Mouse (Mus musculus) erythroid progenitor cell, adult 5-6 weeks (primary cell): Measurements from ENCODE around the gene Myh10. TPM values are rescaled to one million over a fixed set of nuclear protein-coding genes. Genes with fewer than 3 reads are reported as not detected.

Experiments used
- ATAC-seq: replicated peaks from 2 replicates; pipeline ENCODE4 v1.8.0; 2016; ENCODE audit warnings: moderate number of reproducible peaks, mild to moderate bottlenecking, moderate TSS enrichment, inconsistent platforms; ENCODE audit not compliant: poor library complexity, low FRiP score, severe bottlenecking
- total RNA-seq, 2 experiments: library from RNA; stranded (forward) in 1 of 2; stranded (reverse) in 1 of 2; fragments of 150-400 nt in 1 of 2; fragments of 186-747, 209-891 nt in 1 of 2; gene quantifications; 2 replicates each; pipeline versions ENCODE4 v1.2.3 to v1.2.4; 2015 to 2017; ENCODE audit warnings: low replicate concordance in 2 of 2

The Myh10 gene
- 89.7 and 97.3 TPM in 2 replicates for total RNA-seq (2015; ENCODE audit: low replicate concordance)
- 76.2 and 81.0 TPM in 2 replicates for total RNA-seq (2017; ENCODE audit: low replicate concordance)

GRCm38 (mm10) chr11:68691321-68692009 lies at the start of gene Myh10:
Gene Myh10 (plus strand): TSS chr11:68691559.
- ATAC-seq, result peak; percentile 95

GRCm38 (mm10) chr11:68644781-68645180 lies 46.6 kb upstream of the Myh10 start:
- no peak for ATAC-seq

- no peak for ATAC-seq
These were observed 43.6 kb upstream of the Myh10 start for GRCm38 (mm10) chr11:68647808-68648207.

DNA sequence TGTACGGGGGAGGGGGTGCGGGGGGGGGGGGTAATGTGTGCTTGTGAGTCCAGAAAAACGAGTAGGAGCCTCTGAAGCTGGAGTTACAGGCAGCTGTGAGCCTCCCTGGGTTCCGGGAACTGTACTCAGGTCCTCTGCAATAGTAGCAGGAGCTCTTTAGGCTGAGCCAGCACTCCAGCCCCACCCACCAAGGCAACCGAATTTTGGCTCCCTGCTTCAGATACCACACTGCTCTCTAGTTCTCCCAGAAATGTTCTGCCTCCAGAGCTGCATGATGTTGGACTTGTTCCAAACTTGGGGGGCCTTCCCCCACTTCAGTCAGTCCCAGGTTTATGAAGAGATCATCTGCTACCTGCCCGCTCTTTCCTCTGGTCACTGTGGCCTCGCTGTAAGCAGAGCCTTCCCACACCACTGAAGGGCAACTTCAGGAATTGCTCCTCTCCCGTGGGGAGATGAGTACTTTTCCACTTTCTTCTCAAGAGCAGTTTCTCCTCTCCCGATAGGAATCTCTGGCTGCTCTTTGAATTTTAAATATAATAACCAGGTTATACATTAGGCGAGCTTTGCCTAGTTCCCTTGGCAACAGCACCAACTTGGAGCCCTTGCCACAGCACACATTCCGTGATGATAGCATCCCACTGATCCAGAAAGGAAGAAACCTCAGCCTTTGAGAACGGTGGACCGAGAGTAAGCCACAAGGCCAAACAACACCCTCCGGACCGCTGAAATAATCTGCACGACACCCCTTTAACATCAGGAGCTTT lies 42.8 kb upstream of the Myh10 start:
- no peak for ATAC-seq

DNA sequence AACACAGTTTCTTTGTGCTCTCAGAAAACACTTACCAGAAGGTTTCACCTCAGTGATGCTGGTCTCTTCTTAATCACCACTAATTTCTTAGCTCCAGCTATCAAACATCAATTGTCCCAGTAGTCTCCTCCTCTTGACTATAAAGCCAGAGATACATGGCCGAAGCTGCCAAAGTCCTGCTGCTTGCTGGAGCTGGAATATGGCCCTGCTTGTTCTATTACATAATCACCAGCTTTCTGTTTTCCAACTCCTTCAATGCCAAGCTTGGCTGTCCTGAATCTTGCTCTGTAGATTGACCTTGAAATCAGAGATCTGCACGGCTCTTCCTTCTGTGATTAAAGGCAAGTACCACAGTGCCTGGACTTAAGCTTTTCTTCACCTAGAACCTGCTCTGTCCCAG lies 39.8 kb upstream of the Myh10 start:
- no peak for ATAC-seq

DNA sequence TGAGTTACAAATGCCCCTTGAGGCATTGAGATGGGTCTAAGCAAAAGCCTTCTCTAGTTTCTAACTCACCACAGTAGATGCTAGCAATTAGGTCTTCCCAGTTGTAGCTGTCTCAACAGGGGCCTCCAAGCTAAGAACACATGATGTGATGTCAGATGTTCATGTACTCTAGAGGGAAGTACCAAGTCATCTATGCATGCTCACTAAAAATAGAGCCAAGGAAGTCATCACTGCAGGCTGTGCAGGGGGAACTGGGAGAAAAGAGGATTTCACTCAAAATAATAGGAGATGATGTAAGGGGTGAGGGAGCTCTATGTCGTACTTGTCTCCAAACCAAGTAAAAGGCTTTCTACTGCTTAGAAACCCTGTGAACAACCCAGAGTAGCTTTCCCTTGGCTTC lies 35.8 kb upstream of the Myh10 start:
- no peak for ATAC-seq

DNA sequence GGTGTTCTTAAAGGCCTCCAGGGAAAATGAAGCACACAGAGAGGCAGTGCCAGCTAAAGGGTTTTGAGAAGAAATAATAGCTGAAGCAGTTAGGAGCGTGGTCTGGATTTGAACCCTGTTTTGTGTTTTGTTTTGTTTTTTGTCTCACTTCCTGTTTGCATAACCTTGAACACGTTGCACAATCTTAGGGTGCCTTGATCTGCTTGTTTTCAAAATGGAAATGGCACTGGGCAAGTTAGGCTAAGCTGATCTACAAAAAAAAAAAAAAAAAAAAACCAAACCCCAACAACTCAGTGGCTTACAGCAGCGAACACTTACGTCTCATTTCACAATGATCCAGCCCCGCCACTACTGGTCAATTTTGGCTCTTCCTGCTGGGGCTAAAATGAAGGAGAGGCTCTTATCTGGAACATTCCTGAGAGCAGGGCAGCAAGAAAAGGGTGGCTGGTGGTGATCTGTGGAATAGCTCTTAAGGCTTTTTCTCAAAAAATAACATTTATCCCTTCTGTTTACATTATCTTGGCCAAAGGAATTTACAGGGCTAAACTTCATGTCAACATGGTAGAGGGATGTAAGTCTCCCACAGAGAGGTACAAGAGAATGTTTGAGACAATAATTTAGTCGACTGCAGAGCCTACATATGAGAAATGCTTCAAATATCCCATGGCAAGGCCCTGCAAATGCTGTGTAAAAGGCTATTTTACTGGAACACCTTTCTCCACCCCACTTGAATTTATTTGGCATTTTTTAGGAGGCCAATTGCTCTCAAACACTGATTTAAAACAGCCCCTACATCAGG lies 34.3 kb upstream of the Myh10 start:
- ATAC-seq, result no peak

DNA sequence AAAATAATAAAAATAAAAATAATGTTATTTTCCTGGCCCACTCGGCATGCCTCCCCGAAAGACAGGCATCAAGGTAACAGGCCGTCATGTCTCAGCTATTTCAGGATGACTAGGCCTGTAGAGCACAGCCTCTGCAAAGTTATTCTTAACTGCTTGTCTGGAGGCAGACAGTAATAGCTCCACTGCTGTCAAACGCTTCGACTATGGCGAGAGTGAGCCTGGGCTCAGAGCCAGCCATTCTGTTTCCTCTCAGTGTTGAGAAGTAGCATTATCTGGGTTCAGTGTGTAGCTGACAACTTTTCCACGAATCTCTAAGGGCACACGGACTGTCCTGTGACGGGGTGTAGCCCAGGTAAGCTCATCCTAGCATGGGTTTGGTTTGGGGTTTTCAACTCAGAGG lies 33.5 kb upstream of the Myh10 start:
- no peak for ATAC-seq

- no peak for ATAC-seq
These were observed 26.0 kb upstream of the Myh10 start for GRCm38 (mm10) chr11:68665331-68665730.

GRCm38 (mm10) chr11:68666210-68666609 lies 25.1 kb upstream of the Myh10 start:
- ATAC-seq, result no peak

GRCm38 (mm10) chr11:68672270-68672970 lies 18.9 kb upstream of the Myh10 start:
- no peak for ATAC-seq

GRCm38 (mm10) chr11:68674071-68674470 lies 17.3 kb upstream of the Myh10 start:
- no peak for ATAC-seq

GRCm38 (mm10) chr11:68674643-68675042 lies 16.7 kb upstream of the Myh10 start:
- ATAC-seq, result no peak

DNA sequence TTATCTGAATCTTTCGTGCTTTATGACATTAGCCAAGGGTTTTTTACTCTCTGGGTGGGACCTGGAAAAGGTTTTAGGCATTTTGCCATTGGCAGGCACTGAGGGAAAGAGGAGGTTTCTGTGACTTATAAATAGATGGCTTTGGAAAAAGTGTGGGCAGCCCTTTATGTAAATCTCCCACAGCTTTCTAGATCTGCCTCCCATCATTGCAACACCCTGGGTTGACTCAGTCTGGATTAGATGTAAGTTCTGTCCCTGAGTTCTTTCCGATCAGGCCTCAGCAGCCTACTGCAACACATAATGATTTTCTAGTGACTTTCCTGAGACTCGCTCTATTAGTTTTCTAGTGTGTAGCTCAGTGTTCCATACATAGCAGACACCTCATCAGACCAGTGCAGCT lies 16.1 kb upstream of the Myh10 start:
- ATAC-seq, result no peak

GRCm38 (mm10) chr11:68681254-68681839 lies 10.0 kb upstream of the Myh10 start:
- ATAC-seq, result peak; percentile 72

DNA sequence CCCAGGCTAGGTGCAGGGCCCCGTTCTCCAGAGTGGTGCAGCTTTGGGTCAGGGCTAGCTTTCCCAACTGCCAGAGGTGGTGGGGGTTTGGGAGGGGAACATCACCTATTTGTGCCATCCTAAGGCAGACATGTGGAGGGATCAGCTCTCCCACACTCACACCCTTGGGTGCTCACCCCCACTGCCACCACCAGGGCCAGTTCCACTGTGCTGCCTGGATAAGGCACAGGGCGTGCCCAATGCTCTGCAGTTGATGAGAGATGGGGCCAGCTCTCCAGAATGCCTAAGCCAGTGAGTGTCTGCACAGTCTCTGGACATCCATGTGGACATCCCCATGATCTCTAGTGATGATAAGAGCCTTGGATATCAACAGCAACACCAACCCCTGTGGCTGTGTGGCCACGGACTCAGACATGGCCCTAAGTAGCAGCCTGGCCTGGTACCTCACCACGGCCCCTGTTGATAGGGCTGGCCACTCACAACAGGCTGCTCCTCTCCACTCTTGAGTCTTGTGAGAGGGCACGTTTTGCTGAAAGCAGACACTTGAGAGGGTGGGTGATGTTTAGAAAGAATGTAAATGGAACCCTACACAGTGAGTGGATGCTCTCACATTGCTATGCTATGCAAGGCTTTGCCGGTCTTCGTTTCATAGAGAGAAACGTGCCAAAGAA lies 9.1 kb upstream of the Myh10 start:
- ATAC-seq, result peak; percentile 98

GRCm38 (mm10) chr11:68686001-68686400 lies 5.4 kb upstream of the Myh10 start:
- no peak for ATAC-seq

DNA sequence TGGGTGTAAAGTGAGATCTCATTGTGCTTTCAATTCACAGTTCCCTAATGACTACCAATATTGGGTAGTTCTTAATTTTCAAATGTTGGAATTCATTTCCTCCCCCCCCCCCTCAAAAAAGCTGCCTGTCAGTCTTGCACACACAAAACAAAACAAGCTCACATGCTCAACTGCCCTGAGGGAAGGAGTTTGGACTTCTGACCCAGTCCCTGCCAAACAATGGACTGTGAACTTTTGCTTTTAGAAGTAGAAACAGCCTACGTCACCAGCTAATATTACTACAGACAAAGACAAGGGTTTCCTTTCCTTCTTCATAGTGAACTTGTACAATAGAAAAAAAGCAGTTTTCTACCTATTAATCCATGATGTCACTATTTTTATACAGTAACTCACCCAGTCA lies 2.1 kb upstream of the Myh10 start:
- ATAC-seq, result no peak

GRCm38 (mm10) chr11:68690465-68690864 lies 894 bp upstream of the Myh10 start:
- no peak for ATAC-seq
